Mouse (Mus musculus) lung, postnatal 0 days (tissue): ENCODE results near the gene Dhx9.

ENCODE experiments used
- CTCF ChIP-seq: IDR thresholded peaks from 2 replicates; pipeline ENCODE4 v1.5.1; 2016; ENCODE audit warnings: antibody characterized with exemption, mild to moderate bottlenecking
- EP300 ChIP-seq: IDR thresholded peaks from 2 replicates; pipeline ENCODE4 v1.6.1; 2016; ENCODE audit warnings: antibody characterized with exemption, mild to moderate bottlenecking, control low read depth

GRCm38 (mm10) chr1:153481025-153481412 is 6.4 kb downstream of the Dhx9 start:
- no peak for TF ChIP-seq CTCF
- peak; percentile 28; the same call in 1 of the 2 replicates for TF ChIP-seq EP300
